Mouse (Mus musculus) C2C12 (cell line): ENCODE data around the gene Apoc4.

Experiments
- CTCF ChIP-seq: IDR thresholded peaks from one replicate; pipeline ENCODE4 v1.5.1; 2011; ENCODE audit not compliant: control insufficient read depth, insufficient read depth, insufficient read length
- MAX ChIP-seq: IDR thresholded peaks from one replicate; pipeline ENCODE4 v1.6.1; 2011; ENCODE audit warnings: mild to moderate bottlenecking, control low read depth
- MYOD1 ChIP-seq: IDR thresholded peaks from one replicate; pipeline ENCODE4 v1.6.1; 2011; ENCODE audit warnings: low read depth; ENCODE audit not compliant: control insufficient read depth, insufficient read length

DNA sequence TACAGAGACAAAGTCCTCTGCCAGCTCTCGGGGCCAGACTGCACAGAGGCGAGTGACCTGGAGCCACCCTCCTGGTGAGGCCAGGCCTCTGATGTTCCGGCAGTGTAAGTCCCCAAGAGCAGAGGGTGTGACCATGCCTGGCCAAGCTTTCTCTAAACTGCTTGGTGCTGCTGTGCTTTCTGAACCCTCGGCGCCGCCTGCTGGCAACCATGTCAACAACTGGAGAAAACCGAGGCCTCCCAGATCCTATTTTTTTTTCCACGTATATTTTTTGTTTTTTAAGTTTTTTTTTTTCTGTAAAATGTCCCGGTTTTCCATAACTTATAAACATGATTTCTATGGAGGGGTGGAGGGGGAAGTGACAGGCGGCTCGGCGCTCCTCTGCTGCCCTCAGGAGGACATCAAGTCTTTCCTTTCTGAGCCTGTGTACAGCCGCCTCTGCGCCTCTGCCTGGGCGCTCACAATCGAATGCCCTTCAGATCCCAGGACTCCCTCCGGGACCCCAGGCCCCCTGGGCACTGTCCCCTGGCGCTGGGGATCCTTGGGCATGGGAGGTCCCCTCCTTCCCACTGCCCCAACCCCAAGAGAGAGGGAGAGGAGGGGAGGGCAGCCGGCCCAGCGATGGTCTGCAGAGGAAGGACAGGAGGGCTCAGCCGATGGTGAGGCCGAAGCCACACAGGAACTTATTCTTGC, 19.9 kb upstream of the Apoc4 start:
- no peak for TF ChIP-seq CTCF
- TF ChIP-seq MAX = no peak
- TF ChIP-seq MYOD1 = no peak
